Mouse (Mus musculus) limb, embryonic 13.5 days (tissue): ENCODE measurements around the gene Blvrb. TPM values are rescaled to one million over a fixed set of nuclear protein-coding genes. Genes with fewer than 3 reads are reported as not detected.

Experiments
- ATAC-seq: fragments of 200-750 bp; cut with Nextera tagmentation; 2 replicates; pipeline ENCODE4 v1.8.0; 2017; ENCODE audit warnings: low read depth, moderate number of reproducible peaks, moderate TSS enrichment; ENCODE audit not compliant: low FRiP score
- H3K27ac ChIP-seq: fragments of 300-500 bp; sonication (generic); 2 replicates; pipeline ENCODE4 v1.5.1; 2015; ENCODE audit warnings: inconsistent platforms, mild to moderate bottlenecking, moderate library complexity
- H3K27me3 ChIP-seq: fragments of 300-500 bp; sonication (generic); 2 replicates; pipeline ENCODE4 v1.6.1; 2015; ENCODE audit warnings: mild to moderate bottlenecking, inconsistent platforms
- H3K36me3 ChIP-seq: fragments of 300-500 bp; sonication (generic); 2 replicates; pipeline ENCODE4 v1.6.1; 2015; ENCODE audit warnings: inconsistent platforms, mild to moderate bottlenecking, moderate library complexity
- H3K4me1 ChIP-seq: fragments of 300-500 bp; sonication (generic); 2 replicates; pipeline ENCODE4 v1.6.1; 2015; ENCODE audit warnings: inconsistent platforms
- H3K4me2 ChIP-seq: fragments of 300-500 bp; sonication (generic); replicated peaks from 2 replicates; pipeline ENCODE4 v1.6.1; 2015; ENCODE audit warnings: inconsistent platforms, mild to moderate bottlenecking, moderate library complexity
- H3K4me3 ChIP-seq: fragments of 300-500 bp; sonication (generic); 2 replicates; pipeline ENCODE4 v1.5.1; 2015; ENCODE audit warnings: moderate library complexity, mild to moderate bottlenecking, inconsistent platforms
- H3K9ac ChIP-seq: fragments of 300-500 bp; sonication (generic); 2 replicates; pipeline ENCODE4 v1.6.1; 2015; ENCODE audit warnings: mild to moderate bottlenecking, inconsistent platforms
- H3K9me3 ChIP-seq: fragments of 300-500 bp; sonication (generic); 2 replicates; pipeline ENCODE4 v1.6.1; 2016; ENCODE audit warnings: inconsistent platforms
- WGBS: fragments of 180-500 bp; shearing (Covaris S2); methylation state at CpG from one replicate; pipeline ENCODE4 v1.1.7; 2015; 5-methylcytosine and 5-hydroxymethylcytosine counted together
- polyA plus RNA-seq: library from polyadenylated mRNA; unstranded; fragments of >200 nt; fragmentation: Nextera tagmentation; extraction: Ambion mirVana; gene quantifications from 2 replicates; pipeline ENCODE4 v1.2.1, GENCODE M21; 2015

Gene Blvrb
- polyA plus RNA-seq, 1 experiment from 2014 or later: 38.9 TPM

DNA sequence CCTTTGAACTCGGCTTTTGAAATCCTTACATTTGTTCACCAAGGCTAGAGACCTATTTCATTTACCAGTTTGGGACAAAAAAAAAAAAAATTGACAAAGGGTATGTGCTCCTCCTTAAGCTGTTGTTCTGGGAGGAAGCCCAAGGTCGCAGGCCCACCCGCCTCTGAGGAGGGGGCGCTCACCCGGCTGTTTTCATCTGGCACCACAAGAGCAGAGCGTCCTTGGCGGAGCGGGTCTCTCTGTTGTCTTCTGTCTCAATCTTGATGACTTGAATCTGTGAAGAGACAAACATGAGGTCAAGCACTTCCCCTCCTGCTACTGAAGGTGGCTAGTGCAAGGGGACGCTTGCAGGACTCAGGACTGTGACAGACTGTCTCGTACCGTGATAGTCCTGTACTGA, 19.8 kb upstream of the Blvrb start:
- Histone ChIP-seq H3K36me3 (no peaks in the 10 kb centered on the region), H3K4me3 (no peak overlapping the region)

DNA sequence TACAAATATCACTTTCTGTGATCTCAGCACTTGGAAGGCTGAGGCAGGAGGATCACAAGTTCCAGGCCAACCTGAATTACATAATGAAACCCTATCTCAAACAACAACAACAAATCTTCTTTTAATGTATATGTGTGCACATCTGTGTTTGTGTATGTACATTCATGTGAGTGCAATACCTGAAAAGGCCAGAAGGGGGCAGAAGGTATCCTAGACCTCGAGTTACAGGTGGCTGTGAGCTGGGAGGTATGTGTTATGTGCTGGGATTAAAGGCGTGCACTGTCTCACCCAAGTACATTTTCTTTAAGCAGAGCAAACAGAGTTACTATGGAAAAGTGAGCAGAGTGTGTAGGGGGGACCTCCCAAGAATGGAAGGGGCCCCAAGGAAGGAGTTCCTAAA, 18.6 kb upstream of the Blvrb start:
- no peaks in the 10 kb centered on the region for H3K36me3 ChIP-seq
- WGBS: 59% methylated on average over 2 of the region's 2 CpGs
- ATAC-seq: no peak
- H3K4me3 ChIP-seq: no peak overlapping the region
- peaks cover 21% of the 10 kb centered on the region for H3K27me3 ChIP-seq
- H3K4me2 ChIP-seq: no peak overlapping the region
- H3K4me1 ChIP-seq: no peaks in the 10 kb centered on the region
- peaks cover 12% of the 10 kb centered on the region; the same call in 1 of the 2 replicates for H3K9me3 ChIP-seq
- no peak overlapping the region for H3K27ac ChIP-seq
- H3K9ac ChIP-seq: no peak overlapping the region

More for the DNA sequence above, 19.8 kb upstream of the Blvrb start:
- Histone ChIP-seq H3K27me3 (peaks cover 10% of the 10 kb centered on the region), H3K9me3 (peaks cover 12% of the 10 kb centered on the region; the same call in 1 of the 2 replicates), H3K4me1 (no peaks in the 10 kb centered on the region), H3K9ac (no peak overlapping the region), H3K27ac (no peak overlapping the region), H3K4me2 (no peak overlapping the region)
- 78% methylated on average over 11 of the region's 11 CpGs for WGBS
- no peak for ATAC-seq

DNA sequence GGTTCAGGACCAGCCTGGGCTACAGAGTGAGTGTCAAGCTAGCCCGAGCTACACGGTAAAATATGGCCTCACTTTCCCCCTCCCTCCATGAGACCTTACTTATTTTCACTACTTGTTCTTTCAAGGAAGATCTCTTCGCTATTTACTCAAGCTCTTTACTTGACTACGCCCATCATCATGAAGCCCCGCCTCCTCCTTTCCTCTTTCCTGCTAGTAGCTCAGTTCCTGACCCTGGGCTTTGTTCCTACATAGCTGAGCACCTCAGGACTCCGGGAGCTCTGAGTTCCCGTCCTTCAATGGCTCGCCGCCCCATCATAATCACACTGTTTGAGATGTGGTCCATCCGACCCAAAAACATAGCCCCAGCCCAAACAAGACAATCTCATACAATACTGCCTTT, 14.4 kb upstream of the Blvrb start:
- Histone ChIP-seq H3K4me1 (no peaks in the 10 kb centered on the region), H3K4me2 (no peak overlapping the region), H3K4me3 (no peak overlapping the region), H3K27ac (no peak overlapping the region), H3K27me3 (peaks cover 36% of the 10 kb centered on the region), H3K36me3 (no peaks in the 10 kb centered on the region), H3K9ac (no peak overlapping the region), H3K9me3 (peaks cover 12% of the 10 kb centered on the region; the same call in 1 of the 2 replicates)
- WGBS: 32% methylated on average over 10 of the region's 10 CpGs
- no peak for ATAC-seq

DNA sequence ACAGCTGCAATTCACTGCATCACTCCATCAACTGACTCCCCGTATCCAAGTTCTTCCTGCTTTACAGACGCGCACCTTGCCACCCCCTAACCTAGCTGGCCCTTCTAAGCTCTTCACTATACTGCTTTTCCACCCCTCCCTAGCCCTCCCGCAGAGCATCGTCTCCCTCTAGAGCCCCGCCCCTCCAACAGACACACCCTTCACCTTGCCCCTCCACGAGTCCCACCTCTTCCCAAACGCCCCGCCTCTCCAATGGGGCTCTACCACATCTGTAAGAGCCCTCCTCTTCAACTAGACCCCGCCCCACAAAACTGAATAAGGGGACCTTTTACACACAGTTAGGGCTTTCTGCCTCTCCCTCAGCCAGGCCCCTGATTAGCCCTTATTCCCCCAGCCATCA, 14.0 kb upstream of the Blvrb start:
- Histone ChIP-seq H3K4me3 (no peak overlapping the region), H3K36me3 (no peaks in the 10 kb centered on the region), H3K9me3 (peaks cover 11% of the 10 kb centered on the region; the same call in 1 of the 2 replicates), H3K4me1 (no peaks in the 10 kb centered on the region), H3K27me3 (peaks cover 36% of the 10 kb centered on the region), H3K4me2 (no peak overlapping the region), H3K27ac (no peak overlapping the region), H3K9ac (no peak overlapping the region)
- 10% methylated on average over 10 of the region's 10 CpGs for WGBS
- ATAC-seq: no peak

DNA sequence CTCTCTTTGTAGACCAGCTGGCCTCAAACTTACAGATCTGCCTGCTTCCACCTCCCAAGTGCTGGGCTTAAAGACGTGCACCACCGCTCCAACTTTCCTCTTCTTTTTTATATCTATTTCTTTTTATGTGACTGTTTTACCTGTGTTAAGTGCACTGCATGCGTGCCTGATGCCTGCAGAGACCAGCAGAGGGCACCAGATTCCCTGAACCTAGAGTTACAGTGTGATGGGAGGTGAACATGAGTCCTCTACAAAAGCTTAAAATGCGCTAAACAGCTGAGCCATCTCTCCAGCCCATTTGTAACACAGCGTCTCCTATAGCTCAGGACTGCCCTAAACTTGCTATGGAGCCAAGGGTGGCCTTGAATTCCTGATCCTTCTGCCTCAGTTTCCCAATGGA, 10.2 kb upstream of the Blvrb start:
- H3K9me3 ChIP-seq: peaks cover 4% of the 10 kb centered on the region; the same call in 1 of the 2 replicates
- ATAC-seq: no peak

DNA sequence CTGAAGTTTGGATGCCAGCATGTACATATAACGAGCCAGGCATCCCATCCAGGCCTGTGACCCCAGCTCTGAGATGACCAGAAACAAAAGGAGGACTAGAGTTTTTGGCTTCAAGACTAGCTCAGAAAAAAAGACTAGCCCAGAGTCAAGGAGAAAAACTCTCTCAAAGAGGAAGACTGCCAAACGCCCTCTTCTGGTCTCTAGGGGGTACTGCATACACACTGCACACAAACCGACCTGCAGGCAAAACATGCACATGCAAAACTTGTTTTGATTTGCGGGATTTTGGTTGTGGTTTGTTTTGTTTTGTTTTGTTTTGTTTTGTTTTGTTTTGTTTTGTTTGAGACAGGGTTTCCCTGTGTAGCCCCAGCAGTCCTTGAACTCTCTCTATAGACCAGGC, 7.8 kb upstream of the Blvrb start:
- Histone ChIP-seq H3K9ac (no peak overlapping the region), H3K4me3 (no peak overlapping the region), H3K4me2 (no peak overlapping the region), H3K9me3 (peaks cover 4% of the 10 kb centered on the region; the same call in 1 of the 2 replicates), H3K27ac (no peak overlapping the region), H3K4me1 (no peaks in the 10 kb centered on the region), H3K27me3 (peaks cover 22% of the 10 kb centered on the region), H3K36me3 (no peaks in the 10 kb centered on the region)
- ATAC-seq: no peak
- WGBS: 76% methylated on average over 4 of the region's 4 CpGs

More for the DNA sequence above, 10.2 kb upstream of the Blvrb start:
- Histone ChIP-seq H3K36me3 (no peaks in the 10 kb centered on the region), H3K4me2 (no peak overlapping the region), H3K4me1 (no peaks in the 10 kb centered on the region), H3K9ac (no peak overlapping the region), H3K27me3 (peaks cover 31% of the 10 kb centered on the region), H3K4me3 (no peak overlapping the region), H3K27ac (no peak overlapping the region)
- 64% methylated on average over 5 of the region's 5 CpGs for WGBS

DNA sequence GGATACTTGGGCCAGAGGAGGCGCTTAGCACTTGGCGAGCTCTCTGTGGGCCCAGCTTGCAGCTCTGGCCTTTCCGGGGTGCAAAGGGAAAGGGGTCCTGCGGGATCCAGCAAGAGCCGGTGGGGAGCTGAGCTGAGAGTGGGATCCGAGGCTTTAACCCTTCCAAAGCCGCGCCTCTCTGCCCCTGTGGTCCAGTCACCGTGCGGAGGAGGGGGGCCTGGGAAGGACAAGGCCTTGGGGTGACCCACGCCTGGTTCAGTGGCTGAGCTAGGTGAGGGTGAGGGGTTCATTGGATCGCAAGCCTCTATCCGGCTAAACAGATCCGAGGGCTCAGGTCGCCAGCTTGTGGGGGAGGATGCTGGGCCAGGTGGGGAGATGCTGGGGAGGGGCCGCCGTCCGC, 1.7 kb upstream of the Blvrb start:
- Histone ChIP-seq H3K9me3 (no peaks in the 10 kb centered on the region), H3K4me3 (peak overlapping the region; percentile 62), H3K4me2 (peak overlapping the region; percentile 96), H3K9ac (peak overlapping the region; percentile 79), H3K4me1 (peaks cover 17% of the 10 kb centered on the region), H3K27ac (no peak overlapping the region), H3K27me3 (peaks cover 41% of the 10 kb centered on the region), H3K36me3 (no peaks in the 10 kb centered on the region)
- 6% methylated on average over 15 of the region's 18 CpGs for WGBS
- no peak for ATAC-seq

DNA sequence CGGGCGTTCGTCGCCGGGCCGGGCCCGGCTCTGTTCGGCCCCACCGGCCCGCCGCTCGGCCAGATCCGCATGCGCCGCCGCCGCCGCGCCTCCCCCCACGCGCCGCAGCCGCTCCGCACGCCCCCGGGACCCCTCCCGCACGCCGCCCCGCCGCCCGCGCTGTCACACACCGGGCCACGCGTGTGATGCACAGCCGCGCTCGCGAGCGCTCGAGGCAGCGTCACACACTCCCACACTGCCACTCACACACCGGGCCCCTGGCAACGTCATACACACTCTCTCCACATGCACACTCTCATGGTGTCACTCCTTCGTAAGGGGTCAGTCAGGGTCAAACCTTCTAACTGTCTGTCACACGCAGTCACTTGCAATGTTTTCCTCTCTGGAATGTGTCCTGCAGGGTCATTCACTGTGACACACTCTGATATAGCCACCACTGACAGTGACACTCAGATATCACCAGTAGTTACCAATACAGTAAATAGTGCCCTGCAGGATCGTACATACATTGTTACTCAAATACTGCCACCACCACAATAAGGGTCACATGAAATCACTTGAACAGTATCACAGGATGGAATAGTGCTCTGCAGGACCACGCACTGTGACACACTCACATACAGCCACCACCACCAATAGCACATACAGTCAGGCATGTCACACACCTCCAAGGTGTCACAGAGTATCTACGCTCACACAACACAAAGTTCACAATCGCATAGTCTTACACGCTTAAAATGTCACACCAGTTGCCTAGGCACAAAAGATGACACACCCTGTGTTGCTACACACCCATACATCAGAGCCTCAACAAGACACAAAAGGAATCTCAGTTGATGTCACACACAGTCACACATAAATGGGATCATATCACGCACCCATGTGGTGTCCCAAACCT, 1.0 kb upstream of the Blvrb start:
- Histone ChIP-seq H3K9ac (peak overlapping the region; percentile 79), H3K4me2 (peak overlapping the region; percentile 96), H3K9me3 (no peaks in the 10 kb centered on the region), H3K27me3 (peaks cover 41% of the 10 kb centered on the region), H3K4me3 (peak overlapping the region; percentile 62), H3K4me1 (peaks cover 17% of the 10 kb centered on the region), H3K27ac (no peak overlapping the region), H3K36me3 (no peaks in the 10 kb centered on the region)
- 10% methylated on average over 43 of the region's 53 CpGs for WGBS
- ATAC-seq: peak; percentile 3; the same call in 1 of the 2 replicates

DNA sequence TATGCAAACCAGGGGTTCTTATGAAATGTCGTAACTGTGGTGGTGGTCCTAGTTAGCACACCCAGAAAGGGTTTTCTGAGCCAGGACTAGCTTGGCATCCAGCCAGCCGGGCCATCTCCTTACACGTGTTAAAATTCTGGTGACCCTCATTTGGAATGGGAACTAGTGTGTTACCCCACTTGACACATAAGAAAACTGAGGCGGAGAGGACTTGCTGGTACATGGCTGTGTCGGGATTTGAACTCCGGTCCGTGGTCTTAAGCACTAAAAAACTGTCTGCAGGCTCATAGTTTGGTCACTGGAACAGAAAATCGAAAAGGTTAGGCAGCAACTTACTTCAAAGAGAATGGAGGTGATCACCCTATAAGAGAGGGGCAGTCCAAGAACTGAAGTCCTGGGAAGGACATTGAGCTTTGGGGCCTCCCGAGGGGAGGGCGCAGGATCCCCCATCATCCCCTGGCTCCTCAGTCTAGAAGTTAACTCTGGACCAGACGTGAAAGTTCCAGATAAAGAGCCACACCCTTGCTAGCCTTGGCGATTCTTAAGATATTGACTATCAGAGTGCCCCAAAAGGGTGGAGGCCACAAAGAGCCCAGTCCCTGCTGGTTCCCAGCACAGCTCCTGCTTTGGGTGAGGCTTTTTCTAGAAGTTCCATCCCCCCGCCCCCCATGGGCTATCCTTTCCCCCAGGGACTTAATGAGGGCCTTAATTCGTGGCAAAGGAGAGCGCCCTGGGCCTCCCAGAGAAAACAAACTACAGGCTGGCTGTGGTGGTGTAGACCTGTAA, 836 bp downstream of the Blvrb start:
- no peak overlapping the region for H3K27ac ChIP-seq
- H3K36me3 ChIP-seq: no peaks in the 10 kb centered on the region
- H3K9ac ChIP-seq: peak overlapping the region; percentile 70
- no peaks in the 10 kb centered on the region for H3K9me3 ChIP-seq
- H3K4me1 ChIP-seq: peaks cover 17% of the 10 kb centered on the region
- H3K27me3 ChIP-seq: peaks cover 38% of the 10 kb centered on the region
- H3K4me2 ChIP-seq: peak overlapping the region; percentile 86
- H3K4me3 ChIP-seq: peak overlapping the region; percentile 62
- ATAC-seq: no peak
- 55% methylated on average over 15 of the region's 15 CpGs for WGBS

DNA sequence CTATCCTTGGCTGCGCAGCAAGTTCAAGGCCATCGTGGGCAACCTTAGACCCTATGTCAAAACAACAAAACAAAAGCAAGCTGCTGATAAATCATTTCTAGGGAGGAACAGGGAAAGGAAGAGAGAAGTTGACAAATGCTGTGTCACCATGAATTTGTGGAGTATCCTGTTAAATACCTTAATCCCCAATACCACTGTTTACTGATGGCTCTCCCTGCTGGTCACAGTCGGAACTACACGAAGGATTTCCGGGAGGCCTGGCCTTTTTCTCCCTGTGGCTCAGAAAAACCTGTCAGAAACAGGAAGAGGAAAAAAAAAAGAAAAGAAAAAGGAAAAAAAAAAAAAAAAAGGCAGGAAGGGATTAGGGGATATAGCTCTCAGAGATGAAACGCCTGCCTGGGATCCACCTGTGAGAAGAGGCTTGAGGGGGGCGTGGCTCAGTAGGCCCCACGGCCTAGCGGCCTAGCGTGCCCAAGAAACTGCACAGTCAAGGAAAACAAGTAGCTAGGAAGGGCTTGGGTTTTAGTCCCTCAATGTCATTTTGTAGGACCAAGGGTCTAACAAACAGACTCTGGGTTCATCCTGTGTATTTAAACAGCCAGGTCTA, 1.6 kb downstream of the Blvrb start:
- Histone ChIP-seq H3K4me3 (no peak overlapping the region), H3K27me3 (peaks cover 32% of the 10 kb centered on the region), H3K36me3 (no peaks in the 10 kb centered on the region), H3K9me3 (no peaks in the 10 kb centered on the region), H3K27ac (no peak overlapping the region), H3K9ac (no peak overlapping the region), H3K4me2 (peak overlapping the region; percentile 86; the same call in 1 of the 2 replicates), H3K4me1 (peaks cover 17% of the 10 kb centered on the region)
- 64% methylated on average over 10 of the region's 10 CpGs for WGBS
- no peak for ATAC-seq

DNA sequence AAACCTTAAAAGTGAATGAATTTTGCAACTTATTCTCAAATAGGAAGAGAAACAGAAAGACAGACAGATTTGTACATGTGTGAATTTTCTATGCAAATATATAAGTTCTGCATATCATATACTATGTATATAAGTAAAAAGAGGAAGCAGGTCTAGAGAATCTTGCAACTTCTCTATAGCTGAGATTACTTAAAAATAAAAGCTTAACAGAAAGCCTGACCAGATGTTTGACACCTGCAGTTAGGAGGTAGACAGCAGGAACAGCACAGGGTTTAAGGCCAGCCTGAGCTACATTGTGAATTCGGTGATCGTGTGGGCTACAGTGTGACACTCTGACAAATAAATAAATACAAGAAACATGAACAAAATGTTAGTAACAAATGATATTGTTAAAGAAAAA, 3.6 kb downstream of the Blvrb start:
- H3K27me3 ChIP-seq: peaks cover 12% of the 10 kb centered on the region
- WGBS: 91% methylated on average over 2 of the region's 2 CpGs
- no peak overlapping the region for H3K4me3 ChIP-seq
- no peaks in the 10 kb centered on the region for H3K36me3 ChIP-seq
- H3K4me1 ChIP-seq: peaks cover 12% of the 10 kb centered on the region
- no peak for ATAC-seq
- no peaks in the 10 kb centered on the region for H3K9me3 ChIP-seq
- H3K27ac ChIP-seq: no peak overlapping the region
- no peak overlapping the region for H3K9ac ChIP-seq
- no peak overlapping the region for H3K4me2 ChIP-seq
